Mouse (Mus musculus) thymus, adult 2 months (tissue): ENCODE results near the gene Adam12.

Experiments
- CTCF ChIP-seq: fragments of 200-500 bp; IDR thresholded peaks from 2 replicates; pipeline ENCODE4 v1.5.1; 2012; ENCODE audit warnings: mild to moderate bottlenecking, control low read depth, low read length, moderate library complexity, borderline replicate concordance; ENCODE audit not compliant: control insufficient read depth, poor library complexity, insufficient read depth; ENCODE audit errors: extremely low read depth
- POLR2A ChIP-seq: fragments of 200-500 bp; IDR thresholded peaks from 2 replicates; pipeline ENCODE4 v1.6.1; 2012; ENCODE audit warnings: mild to moderate bottlenecking, low read length, control low read depth, moderate library complexity; ENCODE audit not compliant: control insufficient read depth, poor library complexity, insufficient read depth; ENCODE audit errors: extremely low read depth

- TF ChIP-seq POLR2A (no peak), CTCF (no peak)
Observed at GRCm38 (mm10) chr7:134081307-134082072, 150.5 kb downstream of the Adam12 start.
